In genomic region chr9:106159784-106160301, GRCm38 (mm10) we compare ENCODE assay signal across 8 mouse cellular contexts. TPM values are rescaled to one million over a fixed set of nuclear protein-coding genes. Genes with fewer than 3 reads are reported as not detected.
DNase-seq lines count a peak whose midpoint lies in the region; ATAC-seq and TF ChIP-seq lines count a peak whose summit lies in the region.

No protein-coding gene starts in this region.

- ATAC-seq in G1E (ENCODE audit: extremely low read depth, insufficient number of reproducible peaks, low FRiP score, poor library complexity, severe bottlenecking): peak; percentile 89
- ATAC-seq in forebrain, embryonic 16.5 days: peak; percentile 51
- ATAC-seq in neural tube, embryonic 14.5 days (ENCODE audit: low read depth): peak; percentile 72

- peaks cover 14% of the 10 kb centered on the region; the same call in 1 of the 2 replicates for H3K27me3 ChIP-seq in G1E (ENCODE audit: insufficient read depth, low read length)
- peaks cover 6% of the 10 kb centered on the region; the same call in 1 of the 2 replicates for H3K27me3 ChIP-seq in forebrain, embryonic 16.5 days (replicated peaks; ENCODE audit: control insufficient read depth, insufficient read depth, low read length)
- no peaks in the 10 kb centered on the region for H3K27me3 ChIP-seq in neural tube, embryonic 14.5 days (ENCODE audit: control insufficient read depth, insufficient read depth, low read length)
- no peaks in the 10 kb centered on the region for H3K27me3 ChIP-seq in testis, adult 2 months (ENCODE audit: control insufficient read depth, insufficient read depth, low read length)

- peaks cover 24% of the 10 kb centered on the region for H3K36me3 ChIP-seq in G1E (replicated peaks)
- no peaks in the 10 kb centered on the region for H3K36me3 ChIP-seq in forebrain, embryonic 16.5 days (ENCODE audit: control insufficient read depth, insufficient read depth)
- no peaks in the 10 kb centered on the region for H3K36me3 ChIP-seq in neural tube, embryonic 14.5 days (ENCODE audit: control insufficient read depth, insufficient read depth, low read length)
- 0 out of 2 replicates have a peak, but pooled peaks cover 1% of the 10 kb centered on the region for H3K36me3 ChIP-seq in testis, adult 2 months (ENCODE audit: control insufficient read depth, insufficient read depth, low read length)

- H3K9ac ChIP-seq in forebrain, embryonic 16.5 days (replicated peaks; ENCODE audit: low read depth, low read length): peak overlapping the region; percentile 58
- H3K9ac ChIP-seq in neural tube, embryonic 14.5 days (replicated peaks; ENCODE audit: low read depth, low read length): peak overlapping the region; percentile 35

- H3K9me3 ChIP-seq in G1E (replicated peaks): no peaks in the 10 kb centered on the region
- no peaks in the 10 kb centered on the region for H3K9me3 ChIP-seq in forebrain, embryonic 16.5 days (ENCODE audit: control insufficient read depth, low read length)
- H3K9me3 ChIP-seq in neural tube, embryonic 14.5 days (ENCODE audit: control insufficient read depth, low read length): no peaks in the 10 kb centered on the region

- H3K4me2 ChIP-seq in forebrain, embryonic 16.5 days (ENCODE audit: low read length): peak overlapping the region; percentile 88
- H3K4me2 ChIP-seq in neural tube, embryonic 14.5 days (ENCODE audit: low read depth, low read length): peak overlapping the region; percentile 68

- peak; percentile 72 for DNase-seq in G1E (ENCODE audit: low spot score)
- peak; percentile 96 to 98 for DNase-seq in cerebellum, adult 18-20 months
- peak; percentile 99 for DNase-seq in heart, postnatal 36 days
- DNase-seq in layer of hippocampus, adult 18-20 months (ENCODE audit: low spot score in 2 of 2): peak; percentile 76 to 93
- peak; percentile 94 to 96 for DNase-seq in lung, adult 18-20 months

- H3K4me1 ChIP-seq in G1E (ENCODE audit: insufficient read depth, low read depth, low read length): peaks cover 21% of the 10 kb centered on the region
- peaks cover 12% of the 10 kb centered on the region for H3K4me1 ChIP-seq in forebrain, embryonic 16.5 days (replicated peaks; ENCODE audit: control insufficient read depth, insufficient read depth, low read length)
- H3K4me1 ChIP-seq in neural tube, embryonic 14.5 days (ENCODE audit: control insufficient read depth, insufficient read depth, low read length): peaks cover 11% of the 10 kb centered on the region; the same call in 1 of the 2 replicates
- no peaks in the 10 kb centered on the region; the same call in 1 of the 2 replicates for H3K4me1 ChIP-seq in testis, adult 2 months (ENCODE audit: control insufficient read depth, insufficient read depth, low read length)

- peak overlapping the region; percentile 76 for H3K4me3 ChIP-seq in G1E (ENCODE audit: low read depth, low read length)
- peak overlapping the region; percentile 53 for H3K4me3 ChIP-seq in forebrain, embryonic 16.5 days (replicated peaks; ENCODE audit: low read length)
- H3K4me3 ChIP-seq in neural tube, embryonic 14.5 days (ENCODE audit: low read depth, low read length): peak overlapping the region; percentile 34
- peak overlapping the region; percentile 98 for H3K4me3 ChIP-seq in testis, adult 2 months (ENCODE audit: control insufficient read depth, low read depth, low read length)

- TF ChIP-seq CTCF in G1E (IDR thresholded peaks at IDR 0.05; ENCODE audit: low read depth, low read length): no peak
- no peak for TF ChIP-seq CTCF in testis, adult 2 months (IDR thresholded peaks at IDR 0.05; ENCODE audit: control insufficient read depth, insufficient read depth, insufficient replicate concordance, low read depth, low read length)

- intact Hi-C loops in heart, postnatal 36 days (cut with DNase I): loop anchor here (1.0 to 5.0 kb wide), 6 partner anchors 10 to 317 kb away; partner anchors contain the start of genes Parp3, Rrp9, Twf2 and Wdr82

- 3% methylated on average over 24 of the region's 24 CpGs for WGBS in forebrain, embryonic 16.5 days
- 1% methylated on average over 24 of the region's 24 CpGs for WGBS in neural tube, embryonic 14.5 days

- TF ChIP-seq POLR2A in testis, adult 2 months (IDR thresholded peaks at IDR 0.05; ENCODE audit: control insufficient read depth, low read depth, low read length): peak; percentile 79; the same call in 1 of the 2 replicates

- H3K27ac ChIP-seq in forebrain, embryonic 16.5 days (ENCODE audit: low read length): peak overlapping the region; percentile 84
- peak overlapping the region; percentile 92 for H3K27ac ChIP-seq in neural tube, embryonic 14.5 days (ENCODE audit: low read depth, low read length)
- H3K27ac ChIP-seq in testis, adult 2 months (ENCODE audit: control insufficient read depth, insufficient read depth, low read depth, low read length): peak overlapping the region; percentile 100

RNA-seq across cellular contexts. Expression of gene Glyctk, which starts 1.9 kb away (rescaled TPM):
- total RNA-seq in G1E (2014; fragmentation: Nextera tagmentation) (0.29 and 3.5 TPM in 2 replicates), G1E (2017) (1.2 TPM in 2 replicates)
- 1.00 and 1.1 TPM in 2 replicates for polyA plus RNA-seq in G1E (2012)
- 2.2 and 3.0 TPM in 2 replicates for polyA plus RNA-seq in forebrain, embryonic 16.5 days (2015; fragmentation: Nextera tagmentation; extraction: Ambion mirVana)
- 1 to 10 TPM; 1.3 to 1.7 TPM for total RNA-seq in heart, postnatal 36 days (2021)
- 1 to 10 TPM; 4.2 to 4.8 TPM for total RNA-seq in layer of hippocampus, adult 18-20 months (2021)
- 3.3 and 4.3 TPM in 2 replicates for polyA plus RNA-seq in neural tube, embryonic 14.5 days (2014; fragmentation: Nextera tagmentation; extraction: Ambion mirVana)
- polyA plus RNA-seq in testis, adult 2 months (2012; rRNA removed): 16.2 and 17.6 TPM in 2 replicates

RNA-seq across cellular contexts. Expression of gene Wdr82, which starts 10.9 kb away (rescaled TPM):
- total RNA-seq in G1E (2014; fragmentation: Nextera tagmentation) (103 and 116 TPM in 2 replicates), G1E (2017) (92.0 and 95.4 TPM in 2 replicates)
- 15.1 and 20.0 TPM in 2 replicates for polyA plus RNA-seq in G1E (2012)
- 37.3 and 41.6 TPM in 2 replicates for polyA plus RNA-seq in forebrain, embryonic 16.5 days (2015; fragmentation: Nextera tagmentation; extraction: Ambion mirVana)
- 10 to 100 TPM; 34.6 to 43.4 TPM for total RNA-seq in heart, postnatal 36 days (2021)
- total RNA-seq in layer of hippocampus, adult 18-20 months (2021): 100 to 1,000 TPM; 130 to 137 TPM
- 37.4 and 40.4 TPM in 2 replicates for polyA plus RNA-seq in neural tube, embryonic 14.5 days (2014; fragmentation: Nextera tagmentation; extraction: Ambion mirVana)
- polyA plus RNA-seq in testis, adult 2 months (2012; rRNA removed): 21.3 and 25.2 TPM in 2 replicates

RNA-seq across cellular contexts. Expression of gene Ppm1m, which starts 39.7 kb away (rescaled TPM):
- 6.7 and 9.4 TPM in 2 replicates for total RNA-seq in G1E (2014; fragmentation: Nextera tagmentation)
- 14.4 and 19.1 TPM in 2 replicates for total RNA-seq in G1E (2017)
- polyA plus RNA-seq in G1E (2012): 18.5 and 20.9 TPM in 2 replicates
- polyA plus RNA-seq in forebrain, embryonic 16.5 days (2015; fragmentation: Nextera tagmentation; extraction: Ambion mirVana): 14.0 and 14.7 TPM in 2 replicates
- 10 to 100 TPM; 12.2 to 13.8 TPM for total RNA-seq in heart, postnatal 36 days (2021)
- total RNA-seq in layer of hippocampus, adult 18-20 months (2021): 10 to 100 TPM; 18.9 to 19.2 TPM
- polyA plus RNA-seq in neural tube, embryonic 14.5 days (2014; fragmentation: Nextera tagmentation; extraction: Ambion mirVana): 11.1 and 14.4 TPM in 2 replicates
- polyA plus RNA-seq in testis, adult 2 months (2012; rRNA removed): 31.3 and 40.6 TPM in 2 replicates

RNA-seq across cellular contexts. Expression of gene Twf2, which starts 43.1 kb away (rescaled TPM):
- total RNA-seq in G1E (2014; fragmentation: Nextera tagmentation): 13.7 and 17.5 TPM in 2 replicates
- total RNA-seq in G1E (2017): 35.7 and 51.5 TPM in 2 replicates
- 32.3 and 38.6 TPM in 2 replicates for polyA plus RNA-seq in G1E (2012)
- 56.6 and 58.7 TPM in 2 replicates for polyA plus RNA-seq in forebrain, embryonic 16.5 days (2015; fragmentation: Nextera tagmentation; extraction: Ambion mirVana)
- 100 to 1,000 TPM; 266 to 269 TPM for total RNA-seq in heart, postnatal 36 days (2021)
- 10 to 100 TPM; 58.4 to 60.6 TPM for total RNA-seq in layer of hippocampus, adult 18-20 months (2021)
- 44.2 and 48.4 TPM in 2 replicates for polyA plus RNA-seq in neural tube, embryonic 14.5 days (2014; fragmentation: Nextera tagmentation; extraction: Ambion mirVana)
- 12.1 and 13.5 TPM in 2 replicates for polyA plus RNA-seq in testis, adult 2 months (2012; rRNA removed)

Comparison
In these comparisons a context has a peak if more than half of its experiments do, and no peak if none do; other contexts are left out.
1. Peak in every context shown above with its lines: DNase-seq, ATAC-seq, H3K4me3 ChIP-seq and H3K27ac ChIP-seq.
2. H3K4me3 ChIP-seq: peak in every context shown above with its lines; median percentile 98 in testis, adult 2 months; 76 in G1E; 53 in forebrain, embryonic 16.5 days; 34 in neural tube, embryonic 14.5 days.